Mouse (Mus musculus) layer of hippocampus, adult 2 months (tissue): ENCODE measurements around the gene Sec24d. TPM values are rescaled to one million over a fixed set of nuclear protein-coding genes. Genes with fewer than 3 reads are reported as not detected.

Experiments
- DNase-seq, 2 experiments: peaks; one replicate each; pipeline ENCODE4 v3.0.0; 2022; ENCODE audit warnings: low spot score in 2 of 2
- H3K27ac ChIP-seq: fragments of 200-600 bp; 2 replicates; pipeline ENCODE4 v1.8.1; 2022
- H3K4me3 ChIP-seq: fragments of 200-600 bp; 2 replicates; pipeline ENCODE4 v1.8.1; 2022; ENCODE audit warnings: mild to moderate bottlenecking
- CTCF ChIP-seq: fragments of 200-600 bp; conservative IDR thresholded peaks from 2 replicates; pipeline ENCODE4 v1.8.1; 2022; ENCODE audit warnings: antibody characterized with exemption, mild to moderate bottlenecking, moderate library complexity
- long read RNA-seq, 2 experiments: library from polyadenylated mRNA; stranded (forward); transcript quantifications; one replicate each; pipeline ENCODE4 v2.0.0; 2021; ENCODE audit warnings: borderline mapping rate in 2 of 2
- total RNA-seq, 2 experiments: library from RNA; stranded (reverse); gene quantifications; 2 replicates each; pipeline ENCODE4 v1.2.3; 2021

Sec24d gene
- 10 to 100 TPM; 23.8 to 36.0 TPM for total RNA-seq
- long read RNA-seq, experiment 1, transcript Sec24d-201 (23 exons, 3,903 nt), result major isoform, 11 of 15 reads
- long read RNA-seq, experiment 1, partial matches to known transcripts, result 2 of 15 reads
- long read RNA-seq, experiment 1, other reads (novel, unspliced or antisense), result 2 of 15 reads
- long read RNA-seq, experiment 2, transcript Sec24d-201 (23 exons, 3,903 nt), result major isoform, 14 of 21 reads
- long read RNA-seq, experiment 2, partial matches to known transcripts, result 4 of 21 reads
- long read RNA-seq, experiment 2, other reads (novel, unspliced or antisense), result 2 of 21 reads

GRCm38 (mm10) chr3:123266753-123267651 is at the start of gene Sec24d:
TSS of gene Sec24d (plus strand) at chr3:123267455.
- peak within 1 kb of the TSS; percentile 93 for H3K27ac ChIP-seq
- H3K4me3 ChIP-seq, result peak within 1 kb of the TSS; percentile 81
- DNase-seq, result peak; percentile 77 to 78
- no peak for TF ChIP-seq CTCF

GRCm38 (mm10) chr3:123218646-123219045 is 48.6 kb upstream of the Sec24d start:
- no peak for TF ChIP-seq CTCF
- H3K27ac ChIP-seq, result no peak overlapping the region
- DNase-seq, result no peak
- H3K4me3 ChIP-seq, result no peak overlapping the region

- TF ChIP-seq CTCF, result no peak
- H3K27ac ChIP-seq, result no peak overlapping the region
- no peak overlapping the region for H3K4me3 ChIP-seq
- DNase-seq, result no peak
Measured at GRCm38 (mm10) chr3:123227276-123227675, 40.0 kb upstream of the Sec24d start.

GRCm38 (mm10) chr3:123231639-123232038 is 35.6 kb upstream of the Sec24d start:
- no peak for TF ChIP-seq CTCF
- Histone ChIP-seq H3K27ac (no peak overlapping the region), H3K4me3 (no peak overlapping the region)
- DNase-seq, result no peak

- peak; percentile 89 for TF ChIP-seq CTCF
- no peak overlapping the region for H3K4me3 ChIP-seq
- H3K27ac ChIP-seq, result no peak overlapping the region
- peak; percentile 51 to 63 for DNase-seq
Measured at GRCm38 (mm10) chr3:123234191-123234836, 32.9 kb upstream of the Sec24d start.

GRCm38 (mm10) chr3:123235495-123235894 is 31.8 kb upstream of the Sec24d start:
- Histone ChIP-seq H3K4me3 (peak overlapping the region; percentile 67), H3K27ac (peak overlapping the region; percentile 39; the same call in 1 of the 2 replicates)
- no peak for TF ChIP-seq CTCF
- no peak for DNase-seq

- H3K27ac ChIP-seq, result peak within 1 kb of the TSS; percentile 39; the same call in 1 of the 2 replicates
- DNase-seq, result peak; percentile 23 to 40
- no peak for TF ChIP-seq CTCF
- H3K4me3 ChIP-seq, result peak within 1 kb of the TSS; percentile 67
Measured at GRCm38 (mm10) chr3:123235921-123236320, 31.3 kb upstream of the Sec24d start, which contains the start of gene Synpo2. TSS of gene Synpo2 (minus strand) at chr3:123236149.

GRCm38 (mm10) chr3:123237039-123237438 is 30.2 kb upstream of the Sec24d start:
- no peak overlapping the region for H3K27ac ChIP-seq
- H3K4me3 ChIP-seq, result no peak overlapping the region
- TF ChIP-seq CTCF, result no peak
- no peak for DNase-seq

- no peak overlapping the region for H3K27ac ChIP-seq
- DNase-seq, result no peak
- H3K4me3 ChIP-seq, result no peak overlapping the region
- no peak for TF ChIP-seq CTCF
Measured at GRCm38 (mm10) chr3:123237446-123237845, 29.8 kb upstream of the Sec24d start.

- no peak for DNase-seq
- no peak for TF ChIP-seq CTCF
- no peak overlapping the region for H3K4me3 ChIP-seq
- H3K27ac ChIP-seq, result no peak overlapping the region
Measured at GRCm38 (mm10) chr3:123244376-123244775, 22.9 kb upstream of the Sec24d start.

- no peak for DNase-seq
- H3K4me3 ChIP-seq, result no peak overlapping the region
- no peak for TF ChIP-seq CTCF
- no peak overlapping the region for H3K27ac ChIP-seq
Measured at GRCm38 (mm10) chr3:123245646-123246045, 21.6 kb upstream of the Sec24d start.

GRCm38 (mm10) chr3:123256181-123257101 is 10.8 kb upstream of the Sec24d start:
- no peak; the same call in 1 of the 2 replicates for TF ChIP-seq CTCF
- Histone ChIP-seq H3K27ac (no peak overlapping the region), H3K4me3 (no peak overlapping the region)
- DNase-seq, result no peak
